Mouse (Mus musculus): ENCODE measurements around the gene Zdhhc17.

The Zdhhc17 gene

GRCm38 (mm10) chr10:111009641-111010479, at the start of gene Zdhhc17:
Gene Zdhhc17, minus strand, starts transcription at chr10:111010140.
- DNase-seq (ENCODE audit: low read depth, low spot score), result peak; percentile 86

GRCm38 (mm10) chr10:111055770-111056169, 45.8 kb upstream of the Zdhhc17 start:
- no peak for DNase-seq (ENCODE audit: low read depth, low spot score)

DNA sequence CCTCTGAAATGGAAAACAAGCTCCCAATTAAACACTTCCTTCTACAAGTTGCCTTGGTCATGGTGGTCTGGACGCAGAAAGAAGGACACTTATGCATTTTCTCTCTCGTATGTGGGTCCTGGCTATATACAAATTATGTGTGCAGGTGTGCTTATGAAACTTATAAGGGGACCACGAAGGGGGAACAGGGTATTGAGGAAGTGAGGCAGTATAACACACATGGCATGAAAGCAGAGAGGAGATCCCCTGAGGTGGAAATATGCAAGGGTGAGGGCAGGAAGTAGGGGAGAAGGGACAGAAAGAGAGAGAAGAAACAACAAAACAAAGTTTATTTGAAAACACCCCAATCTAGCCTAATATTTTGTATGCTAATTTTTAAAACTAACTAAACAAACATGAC, 41.7 kb upstream of the Zdhhc17 start:
- DNase-seq (ENCODE audit: low read depth, low spot score), result no peak

- no peak for DNase-seq (ENCODE audit: low read depth, low spot score)
Observed at GRCm38 (mm10) chr10:111050511-111050910, 40.6 kb upstream of the Zdhhc17 start.

GRCm38 (mm10) chr10:111050061-111050460, 40.1 kb upstream of the Zdhhc17 start:
- no peak for DNase-seq (ENCODE audit: low read depth, low spot score)

DNA sequence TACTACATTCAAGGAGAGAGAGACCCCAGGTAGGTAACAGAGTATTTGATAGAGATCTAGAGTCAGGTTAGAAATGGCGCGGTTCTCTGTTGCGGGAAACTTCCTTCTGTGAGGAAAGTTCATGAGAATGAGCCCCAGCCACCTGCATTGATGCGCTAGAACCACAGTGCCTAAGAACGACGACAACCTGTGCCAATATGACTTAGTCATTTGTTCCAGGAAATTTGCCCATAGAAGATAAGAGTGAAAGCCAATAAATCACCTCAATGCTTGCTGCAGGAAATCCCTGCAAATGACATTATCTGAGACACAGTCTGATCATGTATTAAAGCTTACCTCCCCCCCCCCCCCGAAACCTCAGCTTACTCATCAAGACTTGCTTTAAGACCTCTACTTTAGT, 38.0 kb upstream of the Zdhhc17 start:
- no peak for DNase-seq (ENCODE audit: low read depth, low spot score)

- DNase-seq (ENCODE audit: low read depth, low spot score), result peak; percentile 38
Observed at GRCm38 (mm10) chr10:111040078-111040656, 30.2 kb upstream of the Zdhhc17 start.

- peak; percentile 60 for DNase-seq (ENCODE audit: low read depth, low spot score)
Observed at GRCm38 (mm10) chr10:111036851-111037250, 26.9 kb upstream of the Zdhhc17 start.

DNA sequence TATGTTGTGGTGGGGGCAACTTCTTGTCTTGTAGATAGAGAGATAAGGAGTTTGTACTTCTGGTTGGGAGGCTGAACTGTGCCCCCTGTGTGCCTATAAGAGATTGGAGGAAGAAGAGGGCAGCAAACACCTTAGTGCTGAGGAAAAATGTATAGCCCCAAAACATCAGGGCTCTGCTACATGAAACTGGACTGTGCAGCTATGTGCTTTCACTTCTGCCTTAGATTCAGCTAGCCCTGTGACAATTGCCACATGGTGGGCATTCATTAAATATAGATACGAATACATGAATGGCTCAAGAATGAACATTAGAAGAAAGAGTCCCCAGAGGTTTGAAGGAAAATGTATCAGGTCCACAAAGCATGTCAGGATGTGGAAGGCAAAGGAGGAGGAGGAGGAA, 25.2 kb upstream of the Zdhhc17 start:
- no peak for DNase-seq (ENCODE audit: low read depth, low spot score)

DNA sequence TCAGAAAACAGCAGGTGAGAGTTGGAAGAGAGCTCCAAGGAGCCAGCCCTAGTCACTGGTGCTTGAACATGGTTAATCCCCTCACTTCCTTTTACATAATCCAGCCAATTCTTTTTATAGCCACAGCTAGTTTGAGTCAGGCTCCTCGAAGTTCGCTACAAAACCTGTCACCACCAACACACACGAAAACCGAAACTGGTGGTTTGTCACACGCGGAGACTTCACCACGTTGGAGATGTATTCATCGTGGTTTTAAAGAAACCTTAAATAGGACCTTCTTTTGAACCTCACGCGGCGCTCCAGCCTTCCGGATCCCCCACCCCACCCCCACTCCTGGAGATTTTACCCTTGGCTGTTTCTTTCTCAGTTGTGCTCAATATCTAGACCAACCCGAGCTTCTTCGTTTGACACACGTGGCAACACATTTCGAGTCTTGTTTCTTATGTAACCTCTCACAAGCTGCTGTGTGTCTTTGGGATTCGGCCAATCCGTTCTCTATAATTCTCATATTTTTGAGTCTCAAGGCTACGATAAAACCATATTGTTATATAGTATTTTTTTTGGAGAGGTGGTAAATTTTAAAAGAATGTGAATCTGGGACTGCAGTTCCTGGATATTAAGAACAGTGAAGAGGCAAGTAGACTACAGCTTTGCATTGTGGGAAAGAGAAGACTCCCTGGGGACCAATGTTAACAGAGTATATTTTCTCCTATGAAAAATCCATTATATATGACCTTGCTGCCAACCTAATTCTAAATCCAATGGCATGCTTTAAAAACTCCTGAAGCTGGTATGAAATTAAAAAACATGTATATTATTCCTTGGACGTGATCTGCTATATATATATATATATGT, 21.8 kb upstream of the Zdhhc17 start:
- peak; percentile 89 for DNase-seq (ENCODE audit: low read depth, low spot score)

DNA sequence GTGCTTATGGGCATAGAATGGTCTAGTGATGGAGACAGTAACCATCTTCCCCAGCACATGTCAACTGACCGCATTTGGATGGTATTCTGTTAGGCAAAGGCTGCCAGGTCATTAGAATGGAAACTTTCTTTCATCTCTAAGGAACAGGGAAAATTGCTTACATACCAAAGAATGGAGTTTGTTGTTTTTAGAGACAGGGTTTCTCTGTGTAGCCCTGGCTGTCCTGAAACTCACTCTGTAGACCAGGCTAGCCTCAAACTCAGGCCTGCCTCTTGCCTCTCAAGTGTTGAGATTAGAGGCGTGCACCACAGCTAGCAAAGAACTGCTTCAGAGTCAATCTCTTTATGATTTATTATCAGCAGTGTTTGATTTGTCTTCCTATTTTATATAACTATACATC, 20.9 kb upstream of the Zdhhc17 start:
- DNase-seq (ENCODE audit: low read depth, low spot score), result no peak

DNA sequence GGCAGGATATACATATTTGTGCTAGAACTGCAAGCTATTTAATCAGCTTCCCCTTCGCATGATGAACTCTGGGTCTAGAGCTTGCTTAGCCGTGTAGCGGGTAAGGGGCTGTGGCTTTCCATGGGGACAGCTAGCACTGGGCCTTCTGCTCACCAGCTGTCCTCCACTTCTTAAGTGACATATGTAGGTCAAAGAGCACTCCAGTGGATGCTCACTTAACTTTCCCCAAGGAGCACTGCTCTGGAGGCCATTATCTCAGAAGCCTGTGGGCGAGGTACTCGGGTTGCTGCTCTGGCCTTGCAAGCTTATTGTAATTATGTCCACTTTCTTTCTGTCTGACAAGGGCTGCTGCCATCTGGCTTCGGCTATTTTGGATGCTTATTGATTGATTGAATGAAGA, 16.2 kb upstream of the Zdhhc17 start:
- DNase-seq (ENCODE audit: low read depth, low spot score), result no peak

DNA sequence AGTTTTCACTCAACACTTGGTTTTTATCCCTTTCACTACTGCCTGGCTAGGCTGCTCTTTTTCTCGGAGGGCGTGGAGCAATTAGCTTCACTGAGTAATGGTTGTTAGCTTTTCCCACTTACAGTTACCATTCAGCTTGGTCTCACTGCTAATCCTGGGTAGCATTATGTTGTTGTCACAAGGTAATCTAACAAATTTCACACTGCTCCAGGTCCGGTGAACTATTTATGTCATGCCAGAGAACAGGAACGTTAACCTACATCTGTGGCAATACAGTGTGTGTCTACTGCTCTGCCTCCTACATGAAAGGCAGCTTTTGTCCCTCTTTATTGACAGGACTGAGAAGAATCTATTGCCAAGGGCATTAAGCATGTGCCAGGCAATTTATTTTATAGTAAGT, 14.8 kb upstream of the Zdhhc17 start:
- DNase-seq (ENCODE audit: low read depth, low spot score), result no peak

GRCm38 (mm10) chr10:111014476-111014875, 4.5 kb upstream of the Zdhhc17 start:
- no peak for DNase-seq (ENCODE audit: low read depth, low spot score)

- DNase-seq (ENCODE audit: low read depth, low spot score), result no peak
Observed at GRCm38 (mm10) chr10:111013265-111013664, 3.3 kb upstream of the Zdhhc17 start.

- no peak for DNase-seq (ENCODE audit: low read depth, low spot score)
Observed at GRCm38 (mm10) chr10:111012496-111013038, 2.6 kb upstream of the Zdhhc17 start.

DNA sequence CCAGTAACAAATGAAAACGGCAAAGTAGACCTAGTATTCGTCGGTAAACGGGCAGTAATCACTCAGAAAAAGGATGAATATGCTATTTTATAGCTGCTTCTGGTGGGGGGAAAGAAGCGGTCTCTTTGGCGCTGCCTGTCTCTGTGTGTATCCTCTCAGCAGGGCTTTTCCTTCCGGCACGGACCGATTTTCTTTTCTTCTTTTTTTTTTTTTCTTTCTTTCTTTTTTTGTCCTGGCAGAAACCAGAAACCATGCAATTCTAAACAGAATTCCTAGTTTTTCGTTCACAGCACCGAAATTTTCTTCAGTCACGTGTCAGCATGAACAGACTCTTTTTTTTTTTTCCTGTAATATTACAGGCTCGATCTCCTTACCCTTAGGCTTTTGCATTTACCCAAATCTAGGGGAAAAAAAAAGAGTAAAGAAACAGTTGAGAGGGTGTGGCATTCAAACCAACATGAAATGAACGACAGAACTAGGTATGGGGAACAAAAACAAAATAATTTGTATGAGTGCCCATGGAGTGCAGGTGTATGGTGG, 1.4 kb upstream of the Zdhhc17 start:
- peak; percentile 41 for DNase-seq (ENCODE audit: low read depth, low spot score)

DNA sequence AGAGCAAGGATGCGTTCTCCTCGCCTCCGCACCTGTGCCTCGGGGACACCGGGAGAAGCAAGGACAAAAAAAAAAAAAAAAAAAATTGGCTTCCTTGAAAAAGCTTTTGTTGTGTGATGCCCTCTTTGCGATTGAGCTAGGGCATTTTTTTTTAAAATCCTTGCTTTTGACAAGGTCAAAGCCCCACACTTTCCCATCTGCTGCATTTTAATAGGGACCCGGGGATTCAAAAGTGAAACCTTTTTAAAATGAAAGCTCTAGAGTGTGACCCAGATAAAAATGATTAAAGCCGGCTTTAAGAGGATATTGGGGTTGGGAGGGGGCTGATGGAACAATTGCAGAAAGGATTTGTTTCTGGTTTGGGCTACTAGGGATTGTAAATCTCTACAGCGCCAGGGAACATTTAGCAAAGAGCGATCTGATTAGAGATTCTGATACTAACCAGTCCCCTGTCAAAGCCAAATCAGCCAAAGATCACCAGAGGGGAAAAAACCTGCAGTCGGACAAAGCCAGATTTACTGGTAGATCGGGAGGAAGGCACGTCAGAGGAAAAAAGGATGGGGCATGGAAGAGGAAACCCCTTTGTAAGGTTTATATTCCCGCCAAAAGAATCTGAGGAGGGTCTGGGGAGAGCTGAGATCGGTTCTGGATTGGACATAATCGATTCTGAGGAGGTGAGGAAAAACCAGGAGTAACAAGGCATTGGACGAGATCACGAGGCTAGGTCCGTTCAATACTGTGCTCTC, 713 bp upstream of the Zdhhc17 start:
- no peak for DNase-seq (ENCODE audit: low read depth, low spot score)

GRCm38 (mm10) chr10:111009113-111009640, 763 bp downstream of the Zdhhc17 start:
- DNase-seq (ENCODE audit: low read depth, low spot score), result no peak

DNA sequence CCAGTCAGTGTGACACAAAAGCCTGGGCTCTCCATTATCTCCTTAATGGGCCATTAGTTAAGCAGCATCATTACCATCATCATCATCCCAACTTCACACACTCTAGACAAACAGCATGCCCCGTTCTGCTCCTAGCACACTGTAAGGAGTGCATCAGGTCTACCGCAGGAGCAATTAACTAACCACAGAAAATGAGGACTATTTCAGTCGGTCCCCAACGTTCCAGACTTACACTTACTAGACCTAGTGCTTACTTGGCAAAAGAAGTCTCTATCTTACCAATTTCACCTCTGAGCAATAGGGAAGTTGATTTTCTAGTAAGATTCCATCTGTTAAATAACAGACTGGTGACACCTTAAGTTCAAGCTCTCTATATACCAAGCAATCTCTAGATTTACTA, 2.3 kb downstream of the Zdhhc17 start:
- DNase-seq (ENCODE audit: low read depth, low spot score), result no peak
